Mouse (Mus musculus): ENCODE data around the gene Plekha6. TPM values are rescaled to one million over a fixed set of nuclear protein-coding genes. Genes with fewer than 3 reads are reported as not detected.
A peak's percentile ranks its signal among the peaks of the same experiment; 100 is the strongest.

The Plekha6 gene
- total and polyA plus RNA-seq, 2 experiments from 2014 or later: 11.9 to 49.3 TPM

- no peak overlapping the region for H3K9ac ChIP-seq (replicated peaks; ENCODE audit: low read length, poor library complexity, severe bottlenecking)
- H3K36me3 ChIP-seq (ENCODE audit: insufficient read depth, low read length): no peaks in the 10 kb centered on the region
- H3K4me2 ChIP-seq (ENCODE audit: low read depth, low read length, poor library complexity, severe bottlenecking): no peak overlapping the region
- 96% methylated on average over 8 of the region's 8 CpGs for WGBS
- no peaks in the 10 kb centered on the region for H3K27me3 ChIP-seq (ENCODE audit: insufficient read depth, low read length)
- ATAC-seq (ENCODE audit: low FRiP score): no peak
- H3K4me3 ChIP-seq (ENCODE audit: low read depth, low read length): no peak overlapping the region
- DNase-seq (ENCODE audit: low spot score): no peak
- no peaks in the 10 kb centered on the region for H3K4me1 ChIP-seq (ENCODE audit: insufficient read depth, low read length)
- no peak overlapping the region for H3K27ac ChIP-seq (ENCODE audit: low read depth, low read length)
- 0 out of 2 replicates have a peak, but pooled peaks cover 2% of the 10 kb centered on the region for H3K9me3 ChIP-seq (ENCODE audit: low read length)
- no peak for TF ChIP-seq CTCF (IDR thresholded peaks at IDR 0.05)
These were observed 15.9 kb upstream of the Plekha6 start for GRCm38 (mm10) chr1:133148122-133148521.

GRCm38 (mm10) chr1:133150556-133150955 lies 13.5 kb upstream of the Plekha6 start:
- no peaks in the 10 kb centered on the region for H3K4me1 ChIP-seq (ENCODE audit: insufficient read depth, low read length)
- 100% methylated on average over 2 of the region's 2 CpGs for WGBS

GRCm38 (mm10) chr1:133152213-133152612 lies 11.8 kb upstream of the Plekha6 start:
- Histone ChIP-seq H3K4me3 (ENCODE audit: low read depth, low read length) (no peak overlapping the region), H3K27ac (ENCODE audit: low read depth, low read length) (no peak overlapping the region), H3K9me3 (ENCODE audit: low read length) (0 out of 2 replicates have a peak, but pooled peaks cover 2% of the 10 kb centered on the region), H3K9ac (replicated peaks; ENCODE audit: low read length, poor library complexity, severe bottlenecking) (no peak overlapping the region), H3K36me3 (ENCODE audit: insufficient read depth, low read length) (no peaks in the 10 kb centered on the region), H3K4me1 (ENCODE audit: insufficient read depth, low read length) (no peaks in the 10 kb centered on the region), H3K27me3 (ENCODE audit: insufficient read depth, low read length) (no peaks in the 10 kb centered on the region), H3K4me2 (ENCODE audit: low read depth, low read length, poor library complexity, severe bottlenecking) (no peak overlapping the region)
- no peak for TF ChIP-seq CTCF (IDR thresholded peaks at IDR 0.05)
- DNase-seq (ENCODE audit: low spot score) (no peak), ATAC-seq (ENCODE audit: low FRiP score) (no peak)
- 92% methylated on average over 3 of the region's 3 CpGs for WGBS

More at GRCm38 (mm10) chr1:133150556-133150955, 13.5 kb upstream of the Plekha6 start:
- Histone ChIP-seq H3K4me2 (ENCODE audit: low read depth, low read length, poor library complexity, severe bottlenecking) (no peak overlapping the region), H3K9me3 (ENCODE audit: low read length) (0 out of 2 replicates have a peak, but pooled peaks cover 2% of the 10 kb centered on the region), H3K27ac (ENCODE audit: low read depth, low read length) (no peak overlapping the region), H3K36me3 (ENCODE audit: insufficient read depth, low read length) (no peaks in the 10 kb centered on the region), H3K4me3 (ENCODE audit: low read depth, low read length) (no peak overlapping the region), H3K27me3 (ENCODE audit: insufficient read depth, low read length) (no peaks in the 10 kb centered on the region), H3K9ac (replicated peaks; ENCODE audit: low read length, poor library complexity, severe bottlenecking) (no peak overlapping the region)
- TF ChIP-seq CTCF (IDR thresholded peaks at IDR 0.05): no peak
- no peak for DNase-seq (ENCODE audit: low spot score)
- no peak for ATAC-seq (ENCODE audit: low FRiP score)

GRCm38 (mm10) chr1:133155270-133155669 lies 8.7 kb upstream of the Plekha6 start:
- H3K4me1 ChIP-seq (ENCODE audit: insufficient read depth, low read length): no peaks in the 10 kb centered on the region
- no peaks in the 10 kb centered on the region for H3K36me3 ChIP-seq (ENCODE audit: insufficient read depth, low read length)
- H3K4me3 ChIP-seq (ENCODE audit: low read depth, low read length): no peak overlapping the region
- DNase-seq (ENCODE audit: low spot score) (no peak), ATAC-seq (ENCODE audit: low FRiP score) (no peak)
- no peak overlapping the region for H3K27ac ChIP-seq (ENCODE audit: low read depth, low read length)
- TF ChIP-seq CTCF (IDR thresholded peaks at IDR 0.05): no peak
- H3K9ac ChIP-seq (replicated peaks; ENCODE audit: low read length, poor library complexity, severe bottlenecking): no peak overlapping the region
- no peaks in the 10 kb centered on the region for H3K9me3 ChIP-seq (ENCODE audit: low read length)
- 86% methylated on average over 6 of the region's 6 CpGs for WGBS
- H3K4me2 ChIP-seq (ENCODE audit: low read depth, low read length, poor library complexity, severe bottlenecking): no peak overlapping the region
- H3K27me3 ChIP-seq (ENCODE audit: insufficient read depth, low read length): no peaks in the 10 kb centered on the region

GRCm38 (mm10) chr1:133159128-133159564 lies 4.9 kb upstream of the Plekha6 start:
- Histone ChIP-seq H3K4me3 (ENCODE audit: low read depth, low read length) (no peak overlapping the region), H3K9ac (replicated peaks; ENCODE audit: low read length, poor library complexity, severe bottlenecking) (no peak overlapping the region), H3K27ac (ENCODE audit: low read depth, low read length) (0 out of 2 replicates have a peak overlapping the region, but pooled peaks have one; percentile 18), H3K27me3 (ENCODE audit: insufficient read depth, low read length) (peaks cover 14% of the 10 kb centered on the region), H3K9me3 (ENCODE audit: low read length) (no peaks in the 10 kb centered on the region), H3K4me2 (ENCODE audit: low read depth, low read length, poor library complexity, severe bottlenecking) (no peak overlapping the region), H3K4me1 (ENCODE audit: insufficient read depth, low read length) (0 out of 2 replicates have a peak, but pooled peaks cover 4% of the 10 kb centered on the region), H3K36me3 (ENCODE audit: insufficient read depth, low read length) (no peaks in the 10 kb centered on the region)
- DNase-seq (ENCODE audit: low spot score): peak; percentile 67
- TF ChIP-seq CTCF (IDR thresholded peaks at IDR 0.05): no peak
- WGBS: 53% methylated on average over 7 of the region's 7 CpGs
- no peak for ATAC-seq (ENCODE audit: low FRiP score)

- DNase-seq (ENCODE audit: low spot score): no peak
- H3K9me3 ChIP-seq (ENCODE audit: low read length): no peaks in the 10 kb centered on the region
- H3K4me3 ChIP-seq (ENCODE audit: low read depth, low read length): no peak overlapping the region
- H3K4me2 ChIP-seq (ENCODE audit: low read depth, low read length, poor library complexity, severe bottlenecking): no peak overlapping the region
- no peak for TF ChIP-seq CTCF (IDR thresholded peaks at IDR 0.05)
- no peak for ATAC-seq (ENCODE audit: low FRiP score)
- H3K9ac ChIP-seq (replicated peaks; ENCODE audit: low read length, poor library complexity, severe bottlenecking): no peak overlapping the region
- 64% methylated on average over 4 of the region's 4 CpGs for WGBS
- no peak overlapping the region for H3K27ac ChIP-seq (ENCODE audit: low read depth, low read length)
- H3K4me1 ChIP-seq (ENCODE audit: insufficient read depth, low read length): 0 out of 2 replicates have a peak, but pooled peaks cover 4% of the 10 kb centered on the region
- no peaks in the 10 kb centered on the region for H3K36me3 ChIP-seq (ENCODE audit: insufficient read depth, low read length)
- H3K27me3 ChIP-seq (ENCODE audit: insufficient read depth, low read length): peaks cover 15% of the 10 kb centered on the region
These were observed 2.5 kb upstream of the Plekha6 start for GRCm38 (mm10) chr1:133161559-133161958.

Data from midbrain, postnatal 0 days (tissue).